Mouse (Mus musculus) left cerebral cortex, postnatal 36 days (tissue): Measurements from ENCODE around the gene Gm43951. TPM values are rescaled to one million over a fixed set of nuclear protein-coding genes. Genes with fewer than 3 reads are reported as not detected.

Source experiments
- total RNA-seq, 2 experiments: library from RNA; stranded (reverse); gene quantifications; 2 replicates each; pipeline ENCODE4 v1.2.3; 2021

The Gm43951 gene
- total RNA-seq, 2 experiments from 2014 or later = 9.1 to 15.4 TPM

Other genes with a start within 250 kb of the Gm43951 start
- gene Aipl1, start 169.3 kb downstream of the Gm43951 start, total RNA-seq = not detected
- gene Pimreg, start 164.8 kb downstream of the Gm43951 start, total RNA-seq = 1 to 10 TPM in 1 of 2 experiments, under 1 TPM in 1; 0.43 to 1.1 TPM
- gene Pitpnm3, start 71.1 kb downstream of the Gm43951 start, total RNA-seq = 10 to 100 TPM; 74.9 to 83.2 TPM
- gene 4933427D14Rik, start 619 bp upstream of the Gm43951 start, total RNA-seq = 10 to 100 TPM; 26.1 to 39.9 TPM
- 10 to 100 TPM; 31.0 to 31.3 TPM for gene Txndc17, start 707 bp upstream of the Gm43951 start, total RNA-seq
- gene Med31, start 8.8 kb upstream of the Gm43951 start, total RNA-seq = 10 to 100 TPM; 15.5 to 16.7 TPM
- gene Slc13a5, start 60.4 kb upstream of the Gm43951 start, total RNA-seq = 10 to 100 TPM; 14.2 to 21.9 TPM
- gene Xaf1, start 94.8 kb upstream of the Gm43951 start, total RNA-seq = 1 to 10 TPM; 6.2 to 6.6 TPM
- not detected for gene Fbxo39, start 107.6 kb upstream of the Gm43951 start, total RNA-seq
- 1 to 10 TPM; 2.2 to 2.9 TPM for gene Tekt1, start 155.6 kb upstream of the Gm43951 start, total RNA-seq
- 1 to 10 TPM in 1 of 2 experiments, under 1 TPM in 1; 0.68 to 1.5 TPM for gene Smtnl2, start 204.9 kb upstream of the Gm43951 start, total RNA-seq
- gene Ggt6, start 228.7 kb upstream of the Gm43951 start, total RNA-seq = under 1 TPM in 1 of 2 experiments, not detected in 1; 0.29 TPM
- 10 to 100 TPM; 42.8 to 50.2 TPM for gene Mybbp1a, start 234.5 kb upstream of the Gm43951 start, total RNA-seq